Mouse (Mus musculus) liver, embryonic 14.5 days (tissue): ENCODE data around the gene Prmt7.

Experiments
- CTCF ChIP-seq: IDR thresholded peaks from 2 replicates; pipeline ENCODE4 v1.5.1; 2016; ENCODE audit warnings: antibody characterized with exemption, low read depth, control low read depth
- EP300 ChIP-seq: IDR thresholded peaks from 2 replicates; pipeline ENCODE4 v1.6.1; 2016; ENCODE audit warnings: antibody characterized with exemption, low read depth

DNA sequence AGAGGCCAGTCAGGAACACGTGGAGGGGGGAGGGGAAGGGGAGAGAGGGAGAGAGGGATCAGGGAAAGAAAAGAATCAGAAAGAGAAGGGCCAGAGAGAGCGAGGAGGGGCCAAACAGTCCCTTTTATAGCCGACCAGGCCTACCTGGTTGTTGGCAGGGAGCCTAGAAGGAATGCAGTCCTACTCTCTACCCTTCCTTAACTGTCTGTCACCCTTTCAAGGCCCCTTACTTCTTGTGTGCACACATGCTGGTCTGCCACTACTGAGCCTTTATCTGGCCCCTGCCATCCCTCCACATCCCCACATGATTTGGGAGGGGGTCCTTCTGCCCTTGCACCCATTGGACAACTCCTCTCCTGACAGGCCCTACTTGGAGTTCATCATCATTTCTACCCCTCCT lies 78.0 kb downstream of the Prmt7 start:
- TF ChIP-seq CTCF = no peak
- no peak for TF ChIP-seq EP300
